Mouse (Mus musculus): ENCODE data around the gene Cdc37l1. TPM values are rescaled to one million over a fixed set of nuclear protein-coding genes. Genes with fewer than 3 reads are reported as not detected.

Gene Cdc37l1
- total and polyA plus RNA-seq, 3 experiments, result 17.2 to 27.7 TPM; not detected in 1

DNA sequence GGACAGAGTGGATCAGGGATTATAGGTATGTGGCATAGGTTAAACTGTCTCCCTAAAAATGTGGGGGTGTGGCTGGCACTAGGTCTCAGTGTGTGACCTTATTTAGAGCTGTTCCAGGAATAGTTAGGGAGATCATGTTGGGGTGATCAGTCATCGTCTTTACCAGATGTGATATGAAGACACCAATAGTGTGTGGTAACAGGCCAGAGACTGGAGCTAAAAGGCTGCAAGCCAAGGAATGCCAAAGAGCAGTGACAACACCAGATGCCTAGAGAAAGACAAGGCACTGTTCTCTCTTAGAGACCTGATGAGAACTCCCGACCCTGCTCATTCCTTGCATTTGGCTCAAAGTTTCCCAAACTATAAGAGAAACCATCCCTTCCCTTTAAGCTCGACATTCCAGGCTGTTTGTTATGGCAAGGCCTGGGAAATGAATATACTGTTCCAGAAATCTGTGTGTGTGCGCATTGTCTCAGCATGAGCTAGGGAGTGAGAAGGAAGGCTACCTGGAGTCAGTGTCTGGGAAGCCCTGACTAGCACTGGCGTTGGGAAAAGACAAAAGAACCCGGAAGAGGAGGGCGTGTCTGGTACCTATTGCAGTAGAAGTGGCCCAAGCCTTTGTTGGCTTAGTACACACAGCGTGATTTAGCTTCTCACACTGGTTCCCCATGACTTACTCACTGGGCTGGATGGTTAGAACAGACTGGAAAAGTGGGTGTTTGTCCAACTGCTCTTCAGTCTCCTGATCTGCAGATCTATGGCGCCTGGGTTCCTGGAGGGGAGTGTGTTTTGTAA lies 60.2 kb downstream of the Cdc37l1 start:
- no peaks in the 10 kb centered on the region for H3K27me3 ChIP-seq (ENCODE audit: control insufficient read depth in 1 of 2, insufficient read depth in 2 of 2, low read length in 2 of 2)
- H3K9ac ChIP-seq (ENCODE audit: control insufficient read depth, low read depth, low read length, poor library complexity, severe bottlenecking), result no peak overlapping the region
- H3K79me2 ChIP-seq (ENCODE audit: control insufficient read depth, insufficient read depth, low read length, poor library complexity), result peaks cover 24% of the 10 kb centered on the region
- H3K36me3 ChIP-seq (ENCODE audit: control insufficient read depth in 1 of 2, insufficient read depth in 2 of 2, low read length in 2 of 2), result peaks cover 0 to 15% of the 10 kb centered on the region in 2 experiments; a peak in 2 of 4 replicates
- H3K27ac ChIP-seq (ENCODE audit: control insufficient read depth, low read depth, low read length), result no peak overlapping the region
- no peak for DNase-seq (ENCODE audit: low read depth, low spot score)
- H3K9me3 ChIP-seq (replicated peaks; ENCODE audit: insufficient read depth, low read length), result no peaks in the 10 kb centered on the region
- TF ChIP-seq E2F4 (IDR thresholded peaks at IDR 0.05; ENCODE audit: borderline replicate concordance, low read depth, low read length) (no peak), POLR2AphosphoS5 (IDR thresholded peaks at IDR 0.05; ENCODE audit: borderline replicate concordance, low read depth, low read length) (no peak), ZKSCAN1 (IDR thresholded peaks at IDR 0.05; ENCODE audit: low read depth, low read length) (no peak), CTCF (IDR thresholded peaks at IDR 0.05 in 2 of 3, conservative IDR thresholded peaks at IDR 0.05 in 1 of 3; ENCODE audit: control insufficient read depth in 1 of 3, insufficient read depth in 1 of 3, low read depth in 2 of 3, low read length in 3 of 3, poor library complexity in 1 of 3, severe bottlenecking in 1 of 3) (no peak), MYB (IDR thresholded peaks at IDR 0.05; ENCODE audit: low read depth, low read length) (no peak), NELFE (IDR thresholded peaks at IDR 0.05; ENCODE audit: low read depth, low read length) (no peak), BHLHE40 (IDR thresholded peaks at IDR 0.05; ENCODE audit: borderline replicate concordance, low read depth, low read length) (no peak), RCOR1 (IDR thresholded peaks at IDR 0.05; ENCODE audit: low read depth, low read length) (no peak), ZMIZ1 (IDR thresholded peaks at IDR 0.05; ENCODE audit: low read depth, low read length) (no peak), TAL1 (IDR thresholded peaks at IDR 0.05; ENCODE audit: low read length) (no peak), MAZ (IDR thresholded peaks at IDR 0.05; ENCODE audit: low read depth, low read length) (no peak)
- peaks cover 4 to 10% of the 10 kb centered on the region in 2 experiments for H3K4me1 ChIP-seq (ENCODE audit: control insufficient read depth in 1 of 2, insufficient read depth in 2 of 2, low read length in 2 of 2)
- no peak overlapping the region for H3K4me3 ChIP-seq (ENCODE audit: control insufficient read depth in 1 of 2, insufficient read depth in 1 of 2, low read depth in 2 of 2, low read length in 2 of 2)

DNA sequence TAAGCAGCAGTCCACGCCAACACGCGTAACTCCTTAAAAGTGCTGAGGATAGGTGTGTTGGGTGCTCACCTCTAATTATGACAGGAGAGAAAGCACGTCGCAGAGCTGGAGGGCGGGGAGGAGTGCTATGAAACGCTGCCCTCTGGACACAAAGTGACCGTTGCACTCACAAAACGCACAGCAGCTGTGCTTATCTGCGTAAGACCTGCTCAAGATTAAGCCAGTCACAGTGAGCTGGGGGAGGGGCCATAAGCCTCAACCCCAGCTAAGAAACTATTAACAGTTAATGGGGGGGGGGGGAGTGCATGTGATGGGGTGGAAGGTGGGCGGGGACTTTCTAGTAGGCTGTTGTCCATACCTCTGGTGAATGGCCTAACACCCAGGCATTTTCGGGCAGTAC lies 62.6 kb downstream of the Cdc37l1 start:
- Histone ChIP-seq H3K27me3 (ENCODE audit: control insufficient read depth in 1 of 2, insufficient read depth in 2 of 2, low read length in 2 of 2) (no peaks in the 10 kb centered on the region), H3K79me2 (ENCODE audit: control insufficient read depth, insufficient read depth, low read length, poor library complexity) (peaks cover 5% of the 10 kb centered on the region; the same call in 1 of the 2 replicates), H3K9ac (ENCODE audit: control insufficient read depth, low read depth, low read length, poor library complexity, severe bottlenecking) (no peak overlapping the region), H3K27ac (ENCODE audit: control insufficient read depth, low read depth, low read length) (no peak overlapping the region), H3K4me3 (ENCODE audit: control insufficient read depth in 1 of 2, insufficient read depth in 1 of 2, low read depth in 2 of 2, low read length in 2 of 2) (no peak overlapping the region), H3K9me3 (replicated peaks; ENCODE audit: insufficient read depth, low read length) (no peaks in the 10 kb centered on the region), H3K36me3 (ENCODE audit: control insufficient read depth in 1 of 2, insufficient read depth in 2 of 2, low read length in 2 of 2) (0 out of 4 replicates have a peak, but pooled peaks cover 0 to 2% of the 10 kb centered on the region in 2 experiments), H3K4me1 (ENCODE audit: control insufficient read depth in 1 of 2, insufficient read depth in 2 of 2, low read length in 2 of 2) (peaks cover 2 to 6% of the 10 kb centered on the region in 2 experiments; a peak in 3 of 4 replicates)
- no peak for DNase-seq (ENCODE audit: low read depth, low spot score)
- TF ChIP-seq NELFE (IDR thresholded peaks at IDR 0.05; ENCODE audit: low read depth, low read length) (no peak), MXI1 (IDR thresholded peaks at IDR 0.05; ENCODE audit: low read depth, low read length) (no peak), MYC (IDR thresholded peaks at IDR 0.05; ENCODE audit: low read depth, low read length) (no peak), CTCF (IDR thresholded peaks at IDR 0.05 in 2 of 3, conservative IDR thresholded peaks at IDR 0.05 in 1 of 3; ENCODE audit: control insufficient read depth in 1 of 3, insufficient read depth in 1 of 3, low read depth in 2 of 3, low read length in 3 of 3, poor library complexity in 1 of 3, severe bottlenecking in 1 of 3) (no peak), MAFK (IDR thresholded peaks at IDR 0.05; ENCODE audit: borderline replicate concordance, low read depth, low read length) (no peak)
